Mouse (Mus musculus): ENCODE measurements at regions not wholly inside any gene's neighbourhood (a gene's known extent, or its start where the extent isn't known, plus 50 kb on each side); places are given as distances from the start of the nearest gene placed in this dataset.

GRCm38 (mm10) chr3:35360515-35360914 lies 393.4 kb upstream of the Atp11b start:
- Histone ChIP-seq H3K4me3 (ENCODE audit: low read depth, low read length) (no peak overlapping the region), H3K36me3 (ENCODE audit: control insufficient read depth, insufficient read depth, low read length) (no peaks in the 10 kb centered on the region), H3K4me1 (ENCODE audit: control insufficient read depth, insufficient read depth, insufficient read length, low read length) (no peaks in the 10 kb centered on the region), H3K27ac (ENCODE audit: insufficient read depth, low read depth, low read length) (no peak overlapping the region), H3K27me3 (ENCODE audit: control insufficient read depth, insufficient read depth, low read length) (no peaks in the 10 kb centered on the region)
- TF ChIP-seq CTCF (IDR thresholded peaks at IDR 0.05; ENCODE audit: extremely low read depth, insufficient read length, insufficient replicate concordance, low read depth, low read length) (no peak), POLR2A (IDR thresholded peaks at IDR 0.05; ENCODE audit: low read depth, low read length) (no peak)

DNA sequence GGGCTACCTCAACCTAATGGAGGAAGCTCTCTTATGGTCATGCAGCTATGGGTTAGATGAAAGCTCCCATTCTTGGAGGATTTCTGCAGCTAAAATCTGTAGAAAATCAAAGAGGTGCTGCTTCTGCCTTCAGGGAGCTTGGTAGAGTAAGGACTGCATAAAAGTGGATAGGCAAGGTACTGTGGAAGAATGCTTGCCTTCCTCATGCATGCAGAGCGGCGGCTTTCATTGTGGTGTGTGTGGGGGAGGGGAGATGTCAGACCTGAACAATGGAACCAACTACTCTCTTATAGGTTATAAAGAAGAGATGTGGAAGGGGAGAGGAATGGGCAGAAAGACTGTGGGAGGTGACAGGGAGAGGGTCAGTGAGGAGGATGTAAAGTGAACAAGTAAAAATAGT lies 392.8 kb upstream of the Atp11b start:
- H3K27ac ChIP-seq (ENCODE audit: insufficient read depth, low read depth, low read length) = no peak overlapping the region
- TF ChIP-seq CTCF (IDR thresholded peaks at IDR 0.05; ENCODE audit: extremely low read depth, insufficient read length, insufficient replicate concordance, low read depth, low read length) (no peak), POLR2A (IDR thresholded peaks at IDR 0.05; ENCODE audit: low read depth, low read length) (no peak)
- H3K4me1 ChIP-seq (ENCODE audit: control insufficient read depth, insufficient read depth, insufficient read length, low read length) = no peaks in the 10 kb centered on the region
- no peak overlapping the region for H3K4me3 ChIP-seq (ENCODE audit: low read depth, low read length)
- WGBS = 94% methylated on average over 2 of the region's 2 CpGs
- no peaks in the 10 kb centered on the region for H3K27me3 ChIP-seq (ENCODE audit: control insufficient read depth, insufficient read depth, low read length)
- no peaks in the 10 kb centered on the region for H3K36me3 ChIP-seq (ENCODE audit: control insufficient read depth, insufficient read depth, low read length)

DNA sequence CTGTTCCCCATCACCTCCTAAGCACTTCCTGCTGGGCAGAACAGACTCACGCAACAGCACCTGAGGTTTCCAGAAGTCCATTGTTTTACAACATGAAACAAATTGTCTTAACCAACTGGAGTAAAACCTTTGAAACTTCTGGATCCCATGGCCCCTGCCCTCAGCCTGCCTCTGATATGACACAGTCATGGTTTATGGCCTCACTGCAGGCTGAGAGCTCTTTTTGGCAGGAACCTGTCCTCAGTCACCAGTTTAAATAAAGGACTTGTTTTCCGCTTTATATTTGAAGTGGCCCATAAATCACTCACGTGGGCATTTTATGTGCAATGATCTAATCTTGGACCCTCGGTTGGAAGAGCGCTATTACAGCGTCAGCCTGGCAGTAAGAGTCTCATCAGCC lies 388.5 kb upstream of the Atp11b start:
- Histone ChIP-seq H3K36me3 (ENCODE audit: control insufficient read depth, insufficient read depth, low read length) (no peaks in the 10 kb centered on the region), H3K4me3 (ENCODE audit: low read depth, low read length) (no peak overlapping the region), H3K4me1 (ENCODE audit: control insufficient read depth, insufficient read depth, insufficient read length, low read length) (no peaks in the 10 kb centered on the region), H3K27me3 (ENCODE audit: control insufficient read depth, insufficient read depth, low read length) (no peaks in the 10 kb centered on the region), H3K27ac (ENCODE audit: insufficient read depth, low read depth, low read length) (no peak overlapping the region)
- WGBS = 41% methylated on average over 6 of the region's 6 CpGs
- TF ChIP-seq CTCF (IDR thresholded peaks at IDR 0.05; ENCODE audit: extremely low read depth, insufficient read length, insufficient replicate concordance, low read depth, low read length) (no peak), POLR2A (IDR thresholded peaks at IDR 0.05; ENCODE audit: low read depth, low read length) (no peak)

- no peaks in the 10 kb centered on the region for H3K4me1 ChIP-seq (ENCODE audit: control insufficient read depth, insufficient read depth, insufficient read length, low read length)
- H3K4me3 ChIP-seq (ENCODE audit: low read depth, low read length) = no peak overlapping the region
- no peak overlapping the region for H3K27ac ChIP-seq (ENCODE audit: insufficient read depth, low read depth, low read length)
- no peaks in the 10 kb centered on the region for H3K27me3 ChIP-seq (ENCODE audit: control insufficient read depth, insufficient read depth, low read length)
- WGBS = 77% methylated on average over 1 of the region's 1 CpGs
- H3K36me3 ChIP-seq (ENCODE audit: control insufficient read depth, insufficient read depth, low read length) = no peaks in the 10 kb centered on the region
- TF ChIP-seq CTCF (IDR thresholded peaks at IDR 0.05; ENCODE audit: extremely low read depth, insufficient read length, insufficient replicate concordance, low read depth, low read length) = no peak
- TF ChIP-seq POLR2A (IDR thresholded peaks at IDR 0.05; ENCODE audit: low read depth, low read length) = no peak
These were observed 381.6 kb upstream of the Atp11b start for GRCm38 (mm10) chr3:35372276-35372675.

GRCm38 (mm10) chr3:35387386-35387785 lies 366.5 kb upstream of the Atp11b start:
- no peaks in the 10 kb centered on the region for H3K27me3 ChIP-seq (ENCODE audit: control insufficient read depth, insufficient read depth, low read length)
- 67% methylated on average over 5 of the region's 5 CpGs for WGBS

GRCm38 (mm10) chr3:35392657-35393056 lies 361.2 kb upstream of the Atp11b start:
- no peaks in the 10 kb centered on the region for H3K27me3 ChIP-seq (ENCODE audit: control insufficient read depth, insufficient read depth, low read length)
- no peak overlapping the region for H3K4me3 ChIP-seq (ENCODE audit: low read depth, low read length)
- no peak overlapping the region for H3K27ac ChIP-seq (ENCODE audit: insufficient read depth, low read depth, low read length)
- no peaks in the 10 kb centered on the region for H3K4me1 ChIP-seq (ENCODE audit: control insufficient read depth, insufficient read depth, insufficient read length, low read length)
- TF ChIP-seq POLR2A (IDR thresholded peaks at IDR 0.05; ENCODE audit: low read depth, low read length) = no peak
- TF ChIP-seq CTCF (IDR thresholded peaks at IDR 0.05; ENCODE audit: extremely low read depth, insufficient read length, insufficient replicate concordance, low read depth, low read length) = no peak
- no peaks in the 10 kb centered on the region for H3K36me3 ChIP-seq (ENCODE audit: control insufficient read depth, insufficient read depth, low read length)
- 94% methylated on average over 2 of the region's 2 CpGs for WGBS

More at GRCm38 (mm10) chr3:35387386-35387785, 366.5 kb upstream of the Atp11b start:
- TF ChIP-seq POLR2A (IDR thresholded peaks at IDR 0.05; ENCODE audit: low read depth, low read length) (no peak), CTCF (IDR thresholded peaks at IDR 0.05; ENCODE audit: extremely low read depth, insufficient read length, insufficient replicate concordance, low read depth, low read length) (no peak)
- Histone ChIP-seq H3K4me3 (ENCODE audit: low read depth, low read length) (no peak overlapping the region), H3K36me3 (ENCODE audit: control insufficient read depth, insufficient read depth, low read length) (no peaks in the 10 kb centered on the region), H3K27ac (ENCODE audit: insufficient read depth, low read depth, low read length) (no peak overlapping the region), H3K4me1 (ENCODE audit: control insufficient read depth, insufficient read depth, insufficient read length, low read length) (no peaks in the 10 kb centered on the region)

- 33% methylated on average over 6 of the region's 6 CpGs for WGBS
These were observed 353.7 kb upstream of the Atp11b start for GRCm38 (mm10) chr3:35400213-35400612.

GRCm38 (mm10) chr3:35402666-35403065 lies 351.2 kb upstream of the Atp11b start:
- no peaks in the 10 kb centered on the region for H3K36me3 ChIP-seq (ENCODE audit: control insufficient read depth, insufficient read depth, low read length)
- no peaks in the 10 kb centered on the region for H3K4me1 ChIP-seq (ENCODE audit: control insufficient read depth, insufficient read depth, insufficient read length, low read length)
- no peak overlapping the region for H3K4me3 ChIP-seq (ENCODE audit: low read depth, low read length)
- no peaks in the 10 kb centered on the region for H3K27me3 ChIP-seq (ENCODE audit: control insufficient read depth, insufficient read depth, low read length)
- no peak overlapping the region for H3K27ac ChIP-seq (ENCODE audit: insufficient read depth, low read depth, low read length)
- WGBS = 82% methylated on average over 10 of the region's 10 CpGs
- TF ChIP-seq POLR2A (IDR thresholded peaks at IDR 0.05; ENCODE audit: low read depth, low read length) (no peak), CTCF (IDR thresholded peaks at IDR 0.05; ENCODE audit: extremely low read depth, insufficient read length, insufficient replicate concordance, low read depth, low read length) (no peak)

More at GRCm38 (mm10) chr3:35400213-35400612, 353.7 kb upstream of the Atp11b start:
- no peaks in the 10 kb centered on the region for H3K36me3 ChIP-seq (ENCODE audit: control insufficient read depth, insufficient read depth, low read length)
- no peak overlapping the region for H3K4me3 ChIP-seq (ENCODE audit: low read depth, low read length)
- no peaks in the 10 kb centered on the region for H3K4me1 ChIP-seq (ENCODE audit: control insufficient read depth, insufficient read depth, insufficient read length, low read length)
- no peak overlapping the region for H3K27ac ChIP-seq (ENCODE audit: insufficient read depth, low read depth, low read length)
- H3K27me3 ChIP-seq (ENCODE audit: control insufficient read depth, insufficient read depth, low read length) = no peaks in the 10 kb centered on the region
- TF ChIP-seq CTCF (IDR thresholded peaks at IDR 0.05; ENCODE audit: extremely low read depth, insufficient read length, insufficient replicate concordance, low read depth, low read length) (no peak), POLR2A (IDR thresholded peaks at IDR 0.05; ENCODE audit: low read depth, low read length) (no peak)
